Mouse (Mus musculus) bone marrow macrophage, adult 2 months (primary cell): ENCODE data around the gene Adcy2. TPM values are rescaled to one million over a fixed set of nuclear protein-coding genes. Genes with fewer than 3 reads are reported as not detected.
A peak's percentile ranks its signal among the peaks of the same experiment; 100 is the strongest.

ENCODE experiments used
- H3K27ac ChIP-seq: 2 replicates; pipeline ENCODE4 v1.5.1; 2012; ENCODE audit warnings: low read depth, low read length; ENCODE audit not compliant: insufficient read depth
- H3K4me1 ChIP-seq: 2 replicates; pipeline ENCODE4 v1.6.1; 2012; ENCODE audit warnings: low read length; ENCODE audit not compliant: control insufficient read depth, insufficient read depth
- H3K4me3 ChIP-seq: 2 replicates; pipeline ENCODE4 v1.5.1; 2012; ENCODE audit warnings: mild to moderate bottlenecking, low read length, moderate library complexity; ENCODE audit not compliant: insufficient read depth
- CTCF ChIP-seq: IDR thresholded peaks from 2 replicates; pipeline ENCODE4 v1.5.1; 2012; ENCODE audit warnings: low read depth, mild to moderate bottlenecking, low read length, moderate library complexity
- POLR2A ChIP-seq: IDR thresholded peaks from 2 replicates; pipeline ENCODE4 v1.6.1; 2012; ENCODE audit warnings: mild to moderate bottlenecking, low read depth, low read length, borderline replicate concordance
- polyA plus RNA-seq: library from polyadenylated mRNA; stranded (reverse); fragments of >200 nt; gene quantifications from 2 replicates; pipeline ENCODE4 v1.2.4, GENCODE M21; 2012; ENCODE audit not compliant: missing spikeins, insufficient read depth, insufficient read length

Adcy2 gene
- polyA plus RNA-seq, 1 experiment: 0.17 TPM

- Histone ChIP-seq H3K27ac (no peak overlapping the region), H3K4me3 (no peak overlapping the region), H3K4me1 (no peaks in the 10 kb centered on the region)
- TF ChIP-seq POLR2A (no peak), CTCF (no peak)
Observed at GRCm38 (mm10) chr13:68745426-68745825, 253.9 kb downstream of the Adcy2 start.

DNA sequence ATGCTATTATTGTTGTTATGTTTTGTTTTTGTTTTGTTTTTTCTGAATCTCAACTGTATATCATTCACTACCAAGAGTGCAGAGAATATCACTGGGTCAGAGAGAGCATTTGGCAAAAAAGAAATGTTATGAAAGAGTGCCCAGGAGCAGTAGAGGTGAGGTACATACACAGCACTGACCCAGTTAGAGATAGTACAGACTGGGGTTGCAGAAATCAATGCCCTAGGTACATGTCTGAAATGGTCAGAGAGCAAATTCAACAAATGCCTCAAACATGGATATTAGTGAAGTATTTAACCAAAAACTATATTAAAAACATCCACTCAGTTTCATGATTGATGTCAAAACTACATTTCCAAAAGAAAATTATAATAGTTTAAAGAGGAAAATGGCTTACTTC, 286.7 kb downstream of the Adcy2 start:
- Histone ChIP-seq H3K4me3 (no peak overlapping the region), H3K27ac (no peak overlapping the region), H3K4me1 (no peaks in the 10 kb centered on the region)
- TF ChIP-seq CTCF (no peak), POLR2A (no peak)

DNA sequence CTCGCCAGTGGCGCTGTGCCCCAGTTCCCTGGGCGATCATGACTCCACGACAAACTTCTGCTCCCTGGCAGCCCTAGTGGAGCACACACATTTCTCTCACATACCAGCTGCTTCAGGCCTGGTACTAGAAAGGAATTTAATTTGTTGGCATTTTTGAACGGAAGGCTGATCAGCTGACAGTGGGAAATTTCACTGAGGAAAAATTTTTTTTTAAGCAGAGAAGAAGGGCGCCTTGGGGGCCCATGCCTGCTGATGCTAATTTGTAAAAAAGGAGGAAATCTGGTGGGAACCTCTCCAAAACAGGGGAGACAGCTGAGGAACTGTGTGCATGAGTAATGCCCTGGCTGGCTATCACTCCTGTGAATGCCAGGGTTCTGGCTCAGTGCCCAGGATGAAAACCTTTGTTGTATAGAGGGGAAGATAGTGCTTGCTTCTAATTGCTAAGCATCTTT, 292.0 kb downstream of the Adcy2 start:
- Histone ChIP-seq H3K4me1 (no peaks in the 10 kb centered on the region), H3K27ac (no peak overlapping the region), H3K4me3 (no peak overlapping the region)
- no peak for TF ChIP-seq CTCF
- no peak for TF ChIP-seq POLR2A

GRCm38 (mm10) chr13:68684919-68685318, 314.4 kb downstream of the Adcy2 start:
- Histone ChIP-seq H3K4me1 (no peaks in the 10 kb centered on the region), H3K27ac (no peak overlapping the region), H3K4me3 (no peak overlapping the region)
- TF ChIP-seq CTCF (no peak), POLR2A (no peak)

- H3K4me3 ChIP-seq: no peak overlapping the region
- H3K4me1 ChIP-seq: no peaks in the 10 kb centered on the region
- H3K27ac ChIP-seq: no peak overlapping the region
- no peak for TF ChIP-seq POLR2A
- no peak for TF ChIP-seq CTCF
Observed at GRCm38 (mm10) chr13:68680429-68680828, 318.9 kb downstream of the Adcy2 start.

DNA sequence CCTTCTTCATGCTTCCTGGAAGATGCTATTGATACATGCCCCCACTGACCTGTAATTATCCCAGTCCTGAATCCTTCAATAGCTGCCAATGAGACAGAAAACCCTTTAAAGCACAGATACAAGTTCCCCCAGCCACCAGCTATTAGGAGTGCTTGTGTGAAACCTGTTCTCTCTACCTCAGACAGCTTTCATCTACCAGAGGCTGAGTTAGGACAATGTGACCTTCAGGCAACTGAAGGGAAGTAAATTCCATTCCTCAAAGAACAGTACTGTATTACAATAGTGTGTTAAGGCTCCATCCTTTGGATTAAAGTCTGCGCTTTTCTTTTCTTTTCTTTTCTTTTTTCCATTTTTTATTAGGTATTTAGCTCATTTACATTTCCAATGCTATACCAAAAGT, 356.6 kb downstream of the Adcy2 start:
- Histone ChIP-seq H3K27ac (no peak overlapping the region), H3K4me3 (no peak overlapping the region), H3K4me1 (no peaks in the 10 kb centered on the region)
- no peak for TF ChIP-seq CTCF
- TF ChIP-seq POLR2A: no peak

DNA sequence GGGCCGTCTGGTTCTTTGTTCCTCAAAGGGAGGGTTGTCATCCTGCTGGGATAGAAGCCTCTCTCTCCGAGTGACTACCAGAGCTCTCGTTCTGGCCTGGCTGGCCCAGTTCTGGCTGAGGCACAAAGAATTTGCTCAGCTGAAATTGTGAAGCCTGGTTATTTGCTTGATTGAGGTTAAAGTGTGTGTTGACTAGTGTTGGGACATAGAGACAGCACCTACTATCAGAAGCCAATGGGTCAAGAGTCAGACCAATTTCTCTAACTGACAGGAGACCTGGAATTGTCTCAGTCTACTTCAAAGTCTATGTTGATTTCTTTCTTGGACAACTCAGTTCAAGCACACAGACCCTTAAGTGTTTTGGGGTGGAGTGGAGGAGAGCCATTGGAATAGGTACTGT, 372.3 kb downstream of the Adcy2 start:
- Histone ChIP-seq H3K4me1 (no peaks in the 10 kb centered on the region), H3K27ac (no peak overlapping the region), H3K4me3 (no peak overlapping the region)
- no peak for TF ChIP-seq POLR2A
- TF ChIP-seq CTCF: no peak

DNA sequence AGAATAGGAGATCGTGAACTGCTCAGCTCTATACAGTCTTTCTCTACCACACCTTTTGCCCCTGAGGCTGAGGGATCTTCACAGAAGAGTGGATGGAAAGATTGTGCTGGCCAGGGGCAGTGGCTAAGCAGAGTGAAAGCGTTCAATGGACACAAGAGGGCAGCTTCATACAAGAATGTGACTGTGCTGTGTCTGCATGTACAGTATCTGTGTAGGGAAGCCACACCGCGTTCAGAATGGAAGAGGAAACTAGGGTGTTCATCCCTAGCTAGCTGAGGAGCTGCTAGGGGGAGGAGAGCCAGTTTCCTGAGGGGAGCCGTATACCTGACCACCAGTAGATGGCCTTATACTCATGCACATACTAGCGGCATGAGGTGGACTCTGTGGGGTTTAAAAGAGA, 376.5 kb downstream of the Adcy2 start:
- H3K4me3 ChIP-seq: no peak overlapping the region

DNA sequence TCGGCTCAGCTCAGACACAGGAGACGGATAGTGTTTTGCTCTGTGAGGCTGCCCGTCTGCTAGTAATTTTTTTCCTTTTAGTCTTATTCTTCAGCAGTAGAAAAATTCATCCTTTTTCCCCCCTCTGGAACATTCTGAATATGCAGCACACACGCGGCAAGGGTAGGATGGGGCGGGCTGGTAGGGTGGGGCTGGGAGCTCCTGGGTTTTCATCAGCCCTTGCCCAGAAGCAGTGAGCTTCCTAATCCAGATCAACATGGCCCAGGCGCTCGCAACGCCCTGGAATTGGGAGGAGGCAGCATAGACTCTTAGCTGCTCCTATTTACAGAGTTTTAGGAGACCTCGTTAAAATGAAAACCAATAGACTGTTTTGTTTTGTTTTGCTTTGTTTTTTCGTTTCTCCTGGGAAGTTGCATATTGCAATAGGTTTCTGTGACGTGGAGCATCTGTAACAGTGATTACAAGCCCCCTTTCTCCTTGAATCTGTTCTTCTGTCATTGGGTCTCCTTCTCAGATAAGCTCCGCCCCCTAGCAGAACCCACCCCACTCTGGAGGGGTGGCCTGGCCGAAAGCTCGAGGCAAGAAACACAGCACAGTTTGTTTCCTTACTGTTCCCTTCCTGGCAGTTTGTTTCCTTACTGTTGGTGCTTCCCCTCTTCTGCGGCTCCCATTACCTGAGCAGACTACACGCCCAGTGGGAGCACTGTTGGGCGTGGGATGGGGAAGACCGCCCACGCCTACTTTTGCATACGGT, 391.5 kb downstream of the Adcy2 start:
- Histone ChIP-seq H3K4me3 (peak overlapping the region; percentile 29), H3K4me1 (0 out of 2 replicates have a peak, but pooled peaks cover 4% of the 10 kb centered on the region), H3K27ac (no peak overlapping the region)
- TF ChIP-seq POLR2A (no peak), CTCF (no peak)

More for the DNA sequence above, 376.5 kb downstream of the Adcy2 start:
- H3K4me1 ChIP-seq: no peaks in the 10 kb centered on the region
- no peak overlapping the region for H3K27ac ChIP-seq
- TF ChIP-seq CTCF (no peak), POLR2A (no peak)

DNA sequence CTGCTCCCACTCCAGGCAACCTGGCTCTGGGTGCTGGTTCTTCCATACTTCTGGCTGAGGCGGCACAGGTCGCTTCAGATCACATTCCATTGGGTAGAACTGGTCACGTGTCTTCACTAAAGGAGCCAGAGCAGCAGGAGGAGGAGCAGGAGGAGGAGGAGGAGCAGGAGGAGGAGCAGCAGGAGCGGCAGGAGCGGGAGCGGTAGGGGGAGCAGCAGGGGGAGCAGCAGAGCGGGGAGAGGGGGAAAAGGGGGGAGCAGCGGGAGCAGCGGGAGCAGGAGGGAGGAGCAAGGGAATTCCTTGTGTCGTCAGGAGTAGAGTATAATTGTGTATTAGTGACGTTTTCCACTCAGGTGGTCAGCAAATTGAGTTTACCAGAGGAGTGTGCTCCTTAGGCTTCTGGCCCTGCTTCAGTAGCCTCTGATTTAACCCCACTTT, 393.6 kb downstream of the Adcy2 start:
- no peak for TF ChIP-seq CTCF
- Histone ChIP-seq H3K27ac (no peak overlapping the region), H3K4me1 (0 out of 2 replicates have a peak, but pooled peaks cover 4% of the 10 kb centered on the region), H3K4me3 (no peak overlapping the region)
